Mouse (Mus musculus) ES-Bruce4 (cell line): ENCODE data around the gene Fndc3b.

Source experiments
- CTCF ChIP-seq: IDR thresholded peaks from one replicate; pipeline ENCODE4 v1.8.1; 2011; ENCODE audit warnings: low read depth, low read length
- EP300 ChIP-seq: IDR thresholded peaks from 2 replicates; pipeline ENCODE4 v1.6.1; 2011; ENCODE audit warnings: low read depth, low read length; ENCODE audit not compliant: insufficient read depth
- POLR2A ChIP-seq: IDR thresholded peaks from one replicate; pipeline ENCODE4 v1.8.1; 2011; ENCODE audit warnings: low read length; ENCODE audit not compliant: insufficient read depth

DNA sequence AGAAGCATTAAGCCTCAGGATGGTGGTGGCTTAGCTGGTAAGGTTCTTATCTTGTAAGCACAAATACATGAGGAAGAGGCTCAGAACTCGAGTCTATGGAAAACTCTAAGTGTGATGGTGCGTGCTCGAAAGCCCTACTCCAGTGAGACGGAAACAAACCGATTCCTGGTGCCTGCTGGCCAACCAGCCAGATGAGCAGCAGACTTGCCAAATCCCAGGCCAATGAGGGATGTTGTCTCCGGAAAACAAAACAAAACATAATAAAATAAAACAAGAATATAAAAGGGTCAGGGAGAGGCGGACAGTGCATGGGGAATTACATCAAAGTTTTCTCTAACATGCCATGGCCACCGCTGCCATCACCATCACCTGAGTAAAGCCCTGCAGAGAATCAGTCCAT is 84.8 kb downstream of the Fndc3b start:
- no peak for TF ChIP-seq POLR2A
- no peak for TF ChIP-seq CTCF
- no peak for TF ChIP-seq EP300
